Mouse (Mus musculus) hindbrain, embryonic 16.5 days (tissue): ENCODE measurements around the gene Atf4. TPM values are rescaled to one million over a fixed set of nuclear protein-coding genes. Genes with fewer than 3 reads are reported as not detected.
A peak's percentile ranks its signal among the peaks of the same experiment; 100 is the strongest.

Experiments used
- ATAC-seq: fragments of 200-750 bp; cut with Nextera tagmentation; 2 replicates; pipeline ENCODE4 v1.8.0; 2017; ENCODE audit warnings: moderate TSS enrichment, moderate library complexity
- H3K27ac ChIP-seq: fragments of 300-500 bp; sonication (generic); 2 replicates; pipeline ENCODE4 v1.5.1; 2014; ENCODE audit warnings: low read depth, mild to moderate bottlenecking, control low read depth, low read length, moderate library complexity
- H3K27me3 ChIP-seq: fragments of 300-500 bp; sonication (generic); replicated peaks from 2 replicates; pipeline ENCODE4 v1.6.1; 2014; ENCODE audit warnings: low read length; ENCODE audit not compliant: control insufficient read depth, insufficient read depth
- H3K36me3 ChIP-seq: fragments of 300-500 bp; sonication (generic); 2 replicates; pipeline ENCODE4 v1.6.1; 2014; ENCODE audit warnings: mild to moderate bottlenecking, low read length, moderate library complexity, mixed read lengths; ENCODE audit not compliant: control insufficient read depth, insufficient read depth
- H3K4me1 ChIP-seq: fragments of 300-500 bp; sonication (generic); 2 replicates; pipeline ENCODE4 v1.6.1; 2014; ENCODE audit warnings: low read depth, low read length; ENCODE audit not compliant: control insufficient read depth, insufficient read depth
- H3K4me2 ChIP-seq: fragments of 300-500 bp; sonication (generic); 2 replicates; pipeline ENCODE4 v1.6.1; 2014; ENCODE audit warnings: mild to moderate bottlenecking, low read length, control low read depth, moderate library complexity
- H3K4me3 ChIP-seq: fragments of 300-500 bp; sonication (generic); 2 replicates; pipeline ENCODE4 v1.5.1; 2014; ENCODE audit warnings: mild to moderate bottlenecking, low read length, control low read depth, moderate library complexity
- H3K9ac ChIP-seq: fragments of 300-500 bp; sonication (generic); 2 replicates; pipeline ENCODE4 v1.6.1; 2014; ENCODE audit warnings: low read depth, mild to moderate bottlenecking, control low read depth, low read length, moderate library complexity
- H3K9me3 ChIP-seq: fragments of 300-500 bp; sonication (generic); 2 replicates; pipeline ENCODE4 v1.6.1; 2014; ENCODE audit warnings: mild to moderate bottlenecking, low read length, moderate library complexity; ENCODE audit not compliant: control insufficient read depth
- WGBS: fragments of 180-500 bp; shearing (Covaris S2); extraction: QIAGEN DNeasy Blood & Tissue Kit; methylation state at CpG from one replicate; pipeline ENCODE4 v1.1.7; 2014; 5-methylcytosine and 5-hydroxymethylcytosine counted together
- polyA plus RNA-seq: library from polyadenylated mRNA; unstranded; fragments of >200 nt; fragmentation: Nextera tagmentation; extraction: Ambion mirVana; gene quantifications from 2 replicates; pipeline ENCODE4 v1.2.1, GENCODE M21; 2015

The Atf4 gene
- polyA plus RNA-seq, result 116 and 117 TPM in 2 replicates

GRCm38 (mm10) chr15:80254847-80255645 lies at the start of gene Atf4:
TSS of gene Atf4 (plus strand) at chr15:80255184.
- Histone ChIP-seq H3K27ac (peak within 1 kb of the TSS; percentile 100), H3K4me3 (peak within 1 kb of the TSS; percentile 96), H3K36me3 (peaks cover 27% of the 10 kb centered on the region), H3K9me3 (no peaks in the 10 kb centered on the region), H3K27me3 (no peaks in the 10 kb centered on the region), H3K4me1 (peaks cover 26% of the 10 kb centered on the region), H3K9ac (peak within 1 kb of the TSS; percentile 100), H3K4me2 (peak within 1 kb of the TSS; percentile 95)
- WGBS, result under 1% methylated on average over 52 of the region's 62 CpGs
- peak; percentile 97 for ATAC-seq

GRCm38 (mm10) chr15:80206057-80206565 lies 48.9 kb upstream of the Atf4 start:
- H3K4me3 ChIP-seq, result no peak overlapping the region
- no peak overlapping the region for H3K27ac ChIP-seq
- no peak overlapping the region for H3K4me2 ChIP-seq
- ATAC-seq, result no peak
- 90% methylated on average over 3 of the region's 3 CpGs for WGBS
- H3K9me3 ChIP-seq, result no peaks in the 10 kb centered on the region
- no peaks in the 10 kb centered on the region for H3K27me3 ChIP-seq
- no peak overlapping the region for H3K9ac ChIP-seq
- H3K36me3 ChIP-seq, result peaks cover 2% of the 10 kb centered on the region
- H3K4me1 ChIP-seq, result no peaks in the 10 kb centered on the region

- Histone ChIP-seq H3K36me3 (peaks cover 15% of the 10 kb centered on the region), H3K9ac (no peak overlapping the region), H3K4me2 (no peak overlapping the region), H3K27me3 (no peaks in the 10 kb centered on the region), H3K4me3 (no peak overlapping the region), H3K9me3 (no peaks in the 10 kb centered on the region), H3K4me1 (no peaks in the 10 kb centered on the region), H3K27ac (no peak overlapping the region)
- no peak for ATAC-seq
- WGBS, result 25% methylated on average over 4 of the region's 4 CpGs
These were observed 46.5 kb upstream of the Atf4 start for GRCm38 (mm10) chr15:80208446-80208845.

GRCm38 (mm10) chr15:80213688-80214087 lies 41.3 kb upstream of the Atf4 start:
- no peak for ATAC-seq
- no peak overlapping the region for H3K4me3 ChIP-seq
- peaks cover 15% of the 10 kb centered on the region for H3K36me3 ChIP-seq
- no peak overlapping the region for H3K9ac ChIP-seq
- no peaks in the 10 kb centered on the region for H3K4me1 ChIP-seq
- H3K27me3 ChIP-seq, result no peaks in the 10 kb centered on the region
- no peak overlapping the region for H3K4me2 ChIP-seq
- no peaks in the 10 kb centered on the region for H3K9me3 ChIP-seq
- no peak overlapping the region for H3K27ac ChIP-seq

GRCm38 (mm10) chr15:80215716-80216479 lies 39.1 kb upstream of the Atf4 start:
- Histone ChIP-seq H3K27ac (no peak overlapping the region), H3K4me3 (no peak overlapping the region), H3K9me3 (no peaks in the 10 kb centered on the region), H3K9ac (no peak overlapping the region), H3K36me3 (peaks cover 15% of the 10 kb centered on the region), H3K4me2 (no peak overlapping the region), H3K27me3 (no peaks in the 10 kb centered on the region), H3K4me1 (no peaks in the 10 kb centered on the region)
- WGBS, result 16% methylated on average over 10 of the region's 10 CpGs
- ATAC-seq, result peak; percentile 28; the same call in 1 of the 2 replicates

- Histone ChIP-seq H3K4me1 (no peaks in the 10 kb centered on the region), H3K27me3 (no peaks in the 10 kb centered on the region), H3K36me3 (peaks cover 10% of the 10 kb centered on the region), H3K4me2 (no peak overlapping the region), H3K4me3 (no peak overlapping the region), H3K27ac (no peak overlapping the region), H3K9me3 (no peaks in the 10 kb centered on the region), H3K9ac (no peak overlapping the region)
- 73% methylated on average over 9 of the region's 9 CpGs for WGBS
- no peak for ATAC-seq
These were observed 38.5 kb upstream of the Atf4 start for GRCm38 (mm10) chr15:80216480-80216820.

- ATAC-seq, result no peak
- 92% methylated on average over 10 of the region's 10 CpGs for WGBS
- H3K36me3 ChIP-seq, result peaks cover under 1% of the 10 kb centered on the region
These were observed 37.5 kb upstream of the Atf4 start for GRCm38 (mm10) chr15:80217476-80217875.

GRCm38 (mm10) chr15:80219211-80219610 lies 35.8 kb upstream of the Atf4 start:
- Histone ChIP-seq H3K27ac (no peak overlapping the region), H3K36me3 (no peaks in the 10 kb centered on the region), H3K9ac (no peak overlapping the region), H3K9me3 (no peaks in the 10 kb centered on the region), H3K4me3 (no peak overlapping the region), H3K4me2 (0 out of 2 replicates have a peak overlapping the region, but pooled peaks have one; percentile 16), H3K27me3 (no peaks in the 10 kb centered on the region), H3K4me1 (no peaks in the 10 kb centered on the region)
- no peak for ATAC-seq
- 49% methylated on average over 14 of the region's 14 CpGs for WGBS

More at GRCm38 (mm10) chr15:80217476-80217875, 37.5 kb upstream of the Atf4 start:
- H3K9me3 ChIP-seq, result no peaks in the 10 kb centered on the region
- H3K9ac ChIP-seq, result no peak overlapping the region
- no peak overlapping the region for H3K4me2 ChIP-seq
- no peak overlapping the region for H3K4me3 ChIP-seq
- H3K27ac ChIP-seq, result no peak overlapping the region
- H3K4me1 ChIP-seq, result no peaks in the 10 kb centered on the region
- H3K27me3 ChIP-seq, result no peaks in the 10 kb centered on the region
